Mouse (Mus musculus) neural tube, embryonic 14.5 days (tissue): Measurements from ENCODE around the gene Guca2b. TPM values are rescaled to one million over a fixed set of nuclear protein-coding genes. Genes with fewer than 3 reads are reported as not detected.

Experiments used
- ATAC-seq: fragments of 200-750 bp; cut with Nextera tagmentation; 2 replicates; pipeline ENCODE4 v1.8.0; 2017; ENCODE audit warnings: low read depth, mild to moderate bottlenecking, moderate TSS enrichment, moderate library complexity
- H3K27ac ChIP-seq: fragments of 300-500 bp; sonication (generic); 2 replicates; pipeline ENCODE4 v1.5.1; 2014; ENCODE audit warnings: low read depth, mild to moderate bottlenecking, control low read depth, low read length, moderate library complexity, mixed read lengths
- H3K27me3 ChIP-seq: fragments of 300-500 bp; sonication (generic); 2 replicates; pipeline ENCODE4 v1.6.1; 2014; ENCODE audit warnings: low read length; ENCODE audit not compliant: control insufficient read depth, insufficient read depth
- H3K36me3 ChIP-seq: fragments of 300-500 bp; sonication (generic); 2 replicates; pipeline ENCODE4 v1.6.1; 2014; ENCODE audit warnings: low read length, mixed read lengths; ENCODE audit not compliant: control insufficient read depth, insufficient read depth
- H3K4me1 ChIP-seq: fragments of 300-500 bp; sonication (generic); 2 replicates; pipeline ENCODE4 v1.6.1; 2014; ENCODE audit warnings: low read length; ENCODE audit not compliant: control insufficient read depth, insufficient read depth
- H3K4me2 ChIP-seq: fragments of 300-500 bp; sonication (generic); 2 replicates; pipeline ENCODE4 v1.6.1; 2014; ENCODE audit warnings: mild to moderate bottlenecking, low read depth, low read length, control low read depth
- H3K4me3 ChIP-seq: fragments of 300-500 bp; sonication (generic); 2 replicates; pipeline ENCODE4 v1.5.1; 2014; ENCODE audit warnings: low read depth, low read length, control low read depth, mixed read lengths
- H3K9ac ChIP-seq: fragments of 300-500 bp; sonication (generic); replicated peaks from 2 replicates; pipeline ENCODE4 v1.6.1; 2014; ENCODE audit warnings: low read depth, mild to moderate bottlenecking, control low read depth, low read length, mixed read lengths
- H3K9me3 ChIP-seq: fragments of 300-500 bp; sonication (generic); 2 replicates; pipeline ENCODE4 v1.6.1; 2016; ENCODE audit warnings: low read length; ENCODE audit not compliant: control insufficient read depth
- WGBS: fragments of 180-500 bp; shearing (Covaris S2); extraction: QIAGEN DNeasy Blood & Tissue Kit; methylation state at CpG from one replicate; pipeline ENCODE4 v1.1.7; 2014; 5-methylcytosine and 5-hydroxymethylcytosine counted together
- polyA plus RNA-seq: library from polyadenylated mRNA; unstranded; fragments of >200 nt; fragmentation: Nextera tagmentation; extraction: Ambion mirVana; gene quantifications from 2 replicates; pipeline ENCODE4 v1.2.1, GENCODE M21; 2014

Gene Guca2b
- polyA plus RNA-seq, 1 experiment from 2014 or later, result not detected

- H3K9me3 ChIP-seq, result no peaks in the 10 kb centered on the region
- ATAC-seq, result no peak
- H3K4me2 ChIP-seq, result no peak overlapping the region
- WGBS, result 96% methylated on average over 9 of the region's 9 CpGs
- H3K27me3 ChIP-seq, result no peaks in the 10 kb centered on the region
- no peak overlapping the region for H3K4me3 ChIP-seq
- no peak overlapping the region for H3K27ac ChIP-seq
- peaks cover 4% of the 10 kb centered on the region; the same call in 1 of the 2 replicates for H3K4me1 ChIP-seq
- no peak overlapping the region for H3K9ac ChIP-seq
- no peaks in the 10 kb centered on the region for H3K36me3 ChIP-seq
These were observed 12.4 kb upstream of the Guca2b start for GRCm38 (mm10) chr4:119671164-119671563.

- peaks cover 7% of the 10 kb centered on the region; the same call in 1 of the 2 replicates for H3K4me1 ChIP-seq
- no peak overlapping the region for H3K27ac ChIP-seq
- H3K27me3 ChIP-seq, result no peaks in the 10 kb centered on the region
- no peak overlapping the region for H3K4me2 ChIP-seq
- H3K9me3 ChIP-seq, result no peaks in the 10 kb centered on the region
- WGBS, result 87% methylated on average over 6 of the region's 6 CpGs
- ATAC-seq, result no peak
- H3K36me3 ChIP-seq, result no peaks in the 10 kb centered on the region
- no peak overlapping the region for H3K9ac ChIP-seq
- H3K4me3 ChIP-seq, result no peak overlapping the region
These were observed 12.0 kb upstream of the Guca2b start for GRCm38 (mm10) chr4:119670736-119671135.

- Histone ChIP-seq H3K4me2 (no peak overlapping the region), H3K4me1 (peaks cover 7% of the 10 kb centered on the region; the same call in 1 of the 2 replicates), H3K27me3 (no peaks in the 10 kb centered on the region), H3K36me3 (no peaks in the 10 kb centered on the region), H3K27ac (no peak overlapping the region), H3K9ac (no peak overlapping the region), H3K4me3 (no peak overlapping the region), H3K9me3 (no peaks in the 10 kb centered on the region)
- no peak for ATAC-seq
- WGBS, result 43% methylated on average over 7 of the region's 7 CpGs
These were observed 11.4 kb upstream of the Guca2b start for GRCm38 (mm10) chr4:119670210-119670555.

GRCm38 (mm10) chr4:119669356-119670209 is 10.8 kb upstream of the Guca2b start:
- WGBS, result 58% methylated on average over 10 of the region's 10 CpGs
- Histone ChIP-seq H3K9ac (no peak overlapping the region), H3K27me3 (no peaks in the 10 kb centered on the region), H3K9me3 (no peaks in the 10 kb centered on the region), H3K27ac (no peak overlapping the region), H3K4me2 (no peak overlapping the region), H3K4me3 (no peak overlapping the region), H3K36me3 (no peaks in the 10 kb centered on the region), H3K4me1 (peaks cover 7% of the 10 kb centered on the region; the same call in 1 of the 2 replicates)
- ATAC-seq, result no peak

GRCm38 (mm10) chr4:119668596-119668995 is 9.8 kb upstream of the Guca2b start:
- Histone ChIP-seq H3K4me2 (no peak overlapping the region), H3K4me3 (no peak overlapping the region), H3K4me1 (peaks cover 7% of the 10 kb centered on the region; the same call in 1 of the 2 replicates), H3K27ac (no peak overlapping the region), H3K9me3 (no peaks in the 10 kb centered on the region), H3K27me3 (no peaks in the 10 kb centered on the region), H3K9ac (no peak overlapping the region), H3K36me3 (no peaks in the 10 kb centered on the region)
- no peak for ATAC-seq
- WGBS, result 78% methylated on average over 4 of the region's 4 CpGs

- Histone ChIP-seq H3K9me3 (no peaks in the 10 kb centered on the region), H3K4me3 (no peak overlapping the region), H3K9ac (no peak overlapping the region), H3K4me1 (peaks cover 7% of the 10 kb centered on the region; the same call in 1 of the 2 replicates), H3K27me3 (no peaks in the 10 kb centered on the region), H3K36me3 (no peaks in the 10 kb centered on the region), H3K4me2 (no peak overlapping the region), H3K27ac (no peak overlapping the region)
- no peak for ATAC-seq
- WGBS, result 87% methylated on average over 3 of the region's 3 CpGs
These were observed 9.4 kb upstream of the Guca2b start for GRCm38 (mm10) chr4:119668185-119668584.

- Histone ChIP-seq H3K4me2 (no peak overlapping the region), H3K9me3 (no peaks in the 10 kb centered on the region), H3K36me3 (no peaks in the 10 kb centered on the region), H3K4me1 (peaks cover 7% of the 10 kb centered on the region; the same call in 1 of the 2 replicates), H3K27me3 (no peaks in the 10 kb centered on the region), H3K27ac (no peak overlapping the region), H3K4me3 (no peak overlapping the region), H3K9ac (no peak overlapping the region)
- 18% methylated on average over 5 of the region's 5 CpGs for WGBS
- ATAC-seq, result 0 out of 2 replicates have a peak, but pooled peaks have one; percentile 30
These were observed 8.7 kb upstream of the Guca2b start for GRCm38 (mm10) chr4:119667454-119667853.

- no peaks in the 10 kb centered on the region for H3K27me3 ChIP-seq
- H3K4me3 ChIP-seq, result no peak overlapping the region
- H3K9me3 ChIP-seq, result no peaks in the 10 kb centered on the region
- no peak overlapping the region for H3K27ac ChIP-seq
- H3K4me2 ChIP-seq, result no peak overlapping the region
- no peak overlapping the region for H3K9ac ChIP-seq
- WGBS, result 41% methylated on average over 8 of the region's 8 CpGs
- no peaks in the 10 kb centered on the region for H3K36me3 ChIP-seq
- H3K4me1 ChIP-seq, result peaks cover 7% of the 10 kb centered on the region; the same call in 1 of the 2 replicates
- no peak for ATAC-seq
These were observed 7.4 kb upstream of the Guca2b start for GRCm38 (mm10) chr4:119666116-119666515.

- H3K4me2 ChIP-seq, result no peak overlapping the region
- 97% methylated on average over 2 of the region's 2 CpGs for WGBS
- H3K4me1 ChIP-seq, result 0 out of 2 replicates have a peak, but pooled peaks cover 4% of the 10 kb centered on the region
- H3K36me3 ChIP-seq, result no peaks in the 10 kb centered on the region
- H3K9me3 ChIP-seq, result no peaks in the 10 kb centered on the region
- no peak for ATAC-seq
- H3K27me3 ChIP-seq, result no peaks in the 10 kb centered on the region
- H3K9ac ChIP-seq, result no peak overlapping the region
- H3K27ac ChIP-seq, result no peak overlapping the region
- H3K4me3 ChIP-seq, result no peak overlapping the region
These were observed 6.4 kb upstream of the Guca2b start for GRCm38 (mm10) chr4:119665166-119665565.
